Mouse (Mus musculus): ENCODE measurements at regions not wholly inside any gene's neighbourhood (a gene's known extent, or its start where the extent isn't known, plus 50 kb on each side); places are given as distances from the start of the nearest gene placed in this dataset. TPM values are rescaled to one million over a fixed set of nuclear protein-coding genes. Genes with fewer than 3 reads are reported as not detected.

MicroRNAs encoded in the stretch of these regions (microRNA counts, 519-probe panel; counts per million panel counts)
- not detected for microRNA mmu-miR-2136

Small RNA genes in the stretch of these regions (microRNA-seq; reads per million reads assigned to microRNA genes)
- gene Mir2136, result not detected

Data from forebrain, embryonic 12.5 days (tissue).